Mouse (Mus musculus) lung, adult 2 months (tissue): Measurements from ENCODE around the gene Zgpat. TPM values are rescaled to one million over a fixed set of nuclear protein-coding genes. Genes with fewer than 3 reads are reported as not detected.

ENCODE experiments used
- DNase-seq: peaks from one replicate; pipeline ENCODE4 v3.0.0; 2022
- H3K4me1 ChIP-seq: fragments of 200-500 bp; 2 replicates; pipeline ENCODE4 v1.6.1; 2011; ENCODE audit warnings: low read length; ENCODE audit not compliant: control insufficient read depth, insufficient read depth
- H3K4me3 ChIP-seq: fragments of 200-500 bp; replicated peaks from 2 replicates; pipeline ENCODE3; 2011; ENCODE audit warnings: low read depth, mild to moderate bottlenecking, control low read depth, low read length; ENCODE audit errors: extremely low read depth
- CTCF ChIP-seq: fragments of 200-500 bp; IDR thresholded peaks from 2 replicates; pipeline ENCODE4 v1.5.1; 2011; ENCODE audit warnings: mild to moderate bottlenecking, low read length, control low read depth; ENCODE audit not compliant: insufficient read depth
- POLR2A ChIP-seq: fragments of 200-500 bp; IDR thresholded peaks from 2 replicates; pipeline ENCODE4 v1.6.1; 2011; ENCODE audit warnings: low read depth, mild to moderate bottlenecking, control low read depth, low read length, borderline replicate concordance; ENCODE audit errors: extremely low read depth
- WGBS: fragments of 180-500 bp; shearing (Covaris S2); methylation state at CpG from one replicate; pipeline ENCODE4 v1.1.7; 2018; 5-methylcytosine and 5-hydroxymethylcytosine counted together
- polyA plus RNA-seq: library from polyadenylated mRNA; depleted of rRNA; stranded (reverse); fragments of >200 nt; gene quantifications from 2 replicates; pipeline ENCODE4 v1.2.3, GENCODE M21; 2012; rRNA removed

Gene Zgpat
- polyA plus RNA-seq: 39.0 and 44.0 TPM in 2 replicates

- Histone ChIP-seq H3K4me3 (peak within 1 kb of the TSS; percentile 91), H3K4me1 (peaks cover 8% of the 10 kb centered on the region)
- peak; percentile 87 for DNase-seq
- TF ChIP-seq POLR2A: peak; percentile 34; the same call in 1 of the 2 replicates
- TF ChIP-seq CTCF: no peak
- WGBS: under 1% methylated on average over 71 of the region's 71 CpGs
Observed at GRCm38 (mm10) chr2:181364860-181365596, at the start of gene Zgpat, which contains the start of gene Arfrp1. TSS of gene Zgpat (plus strand) at chr2:181364928. TSS of gene Arfrp1 (minus strand) at chr2:181365404.

- Histone ChIP-seq H3K4me3 (peak within 1 kb of the TSS; percentile 86), H3K4me1 (no peaks in the 10 kb centered on the region; the same call in 1 of the 2 replicates)
- WGBS: 5% methylated on average over 40 of the region's 40 CpGs
- TF ChIP-seq POLR2A: peak; percentile 54; the same call in 1 of the 2 replicates
- TF ChIP-seq CTCF: no peak
- DNase-seq: peak; percentile 82
Observed at GRCm38 (mm10) chr2:181319248-181320102, 45.3 kb upstream of the Zgpat start, which contains the start of gene Rtel1. TSS of gene Rtel1 (plus strand) at chr2:181319739.

- DNase-seq: no peak
- TF ChIP-seq POLR2A (no peak), CTCF (no peak)
- 10% methylated on average over 7 of the region's 7 CpGs for WGBS
- Histone ChIP-seq H3K4me1 (no peaks in the 10 kb centered on the region; the same call in 1 of the 2 replicates), H3K4me3 (peak overlapping the region; percentile 86)
Observed at GRCm38 (mm10) chr2:181320103-181320499, 44.6 kb upstream of the Zgpat start.

GRCm38 (mm10) chr2:181322136-181322535, 42.6 kb upstream of the Zgpat start:
- TF ChIP-seq CTCF: no peak
- TF ChIP-seq POLR2A: no peak
- DNase-seq: no peak
- Histone ChIP-seq H3K4me3 (no peak overlapping the region), H3K4me1 (no peaks in the 10 kb centered on the region; the same call in 1 of the 2 replicates)
- 90% methylated on average over 5 of the region's 5 CpGs for WGBS

- TF ChIP-seq POLR2A (no peak), CTCF (no peak)
- no peak overlapping the region for H3K4me3 ChIP-seq
- H3K4me1 ChIP-seq: no peaks in the 10 kb centered on the region
- WGBS: 91% methylated on average over 2 of the region's 2 CpGs
- no peak for DNase-seq
Observed at GRCm38 (mm10) chr2:181326098-181326497, 38.6 kb upstream of the Zgpat start.

GRCm38 (mm10) chr2:181332542-181332941, 32.2 kb upstream of the Zgpat start:
- Histone ChIP-seq H3K4me3 (no peak overlapping the region), H3K4me1 (no peaks in the 10 kb centered on the region)
- DNase-seq: no peak
- TF ChIP-seq POLR2A (no peak), CTCF (no peak)

GRCm38 (mm10) chr2:181334023-181334422, 30.7 kb upstream of the Zgpat start:
- TF ChIP-seq POLR2A: no peak
- TF ChIP-seq CTCF: no peak; the same call in 1 of the 2 replicates
- peak; percentile 66 for DNase-seq
- no peaks in the 10 kb centered on the region for H3K4me1 ChIP-seq
- 54% methylated on average over 3 of the region's 3 CpGs for WGBS
- H3K4me3 ChIP-seq: no peak overlapping the region

GRCm38 (mm10) chr2:181340426-181340825, 24.3 kb upstream of the Zgpat start:
- no peak for DNase-seq
- Histone ChIP-seq H3K4me1 (no peaks in the 10 kb centered on the region; the same call in 1 of the 2 replicates), H3K4me3 (no peak overlapping the region)
- no peak for TF ChIP-seq CTCF
- TF ChIP-seq POLR2A: no peak
- WGBS: 84% methylated on average over 4 of the region's 4 CpGs

- no peak for TF ChIP-seq POLR2A
- no peak for TF ChIP-seq CTCF
- H3K4me3 ChIP-seq: no peak overlapping the region
- no peak for DNase-seq
- H3K4me1 ChIP-seq: no peaks in the 10 kb centered on the region; the same call in 1 of the 2 replicates
- 74% methylated on average over 6 of the region's 6 CpGs for WGBS
Observed at GRCm38 (mm10) chr2:181342766-181343165, 22.0 kb upstream of the Zgpat start.

- no peak for DNase-seq
- 79% methylated on average over 3 of the region's 3 CpGs for WGBS
- Histone ChIP-seq H3K4me3 (no peak overlapping the region), H3K4me1 (no peaks in the 10 kb centered on the region)
- no peak for TF ChIP-seq CTCF
- TF ChIP-seq POLR2A: no peak
Observed at GRCm38 (mm10) chr2:181356780-181357179, 7.9 kb upstream of the Zgpat start.
